Mouse (Mus musculus) right cerebral cortex, postnatal 14 days (tissue): ENCODE data around the gene Acvr1.
A peak's percentile ranks its signal among the peaks of the same experiment; 100 is the strongest.

Experiments used
- DNase-seq: peaks from one replicate; pipeline ENCODE4 v3.0.0; 2022

The Acvr1 gene

GRCm38 (mm10) chr2:58476956-58477715 lies 89.8 kb downstream of the Acvr1 start:
- DNase-seq: peak; percentile 84

- DNase-seq: no peak
Observed at GRCm38 (mm10) chr2:58475578-58475977, 91.4 kb downstream of the Acvr1 start.

GRCm38 (mm10) chr2:58470290-58470689 lies 96.7 kb downstream of the Acvr1 start:
- no peak for DNase-seq

- DNase-seq: no peak
Observed at GRCm38 (mm10) chr2:58469816-58470215, 97.1 kb downstream of the Acvr1 start, which contains the start of gene Gm17409. TSS of gene Gm17409 (plus strand) at chr2:58470116.

GRCm38 (mm10) chr2:58458820-58459371 lies 108.1 kb downstream of the Acvr1 start:
- DNase-seq: peak; percentile 68

- no peak for DNase-seq
Observed at GRCm38 (mm10) chr2:58457488-58457865, 109.5 kb downstream of the Acvr1 start.

GRCm38 (mm10) chr2:58456843-58457487 lies 110.0 kb downstream of the Acvr1 start:
- DNase-seq: no peak

- no peak for DNase-seq
Observed at GRCm38 (mm10) chr2:58454095-58454865, 112.7 kb downstream of the Acvr1 start.

GRCm38 (mm10) chr2:58447001-58447400 lies 120.0 kb downstream of the Acvr1 start:
- no peak for DNase-seq

- no peak for DNase-seq
Observed at GRCm38 (mm10) chr2:58443163-58443562, 123.8 kb downstream of the Acvr1 start.

GRCm38 (mm10) chr2:58436911-58437310 lies 130.0 kb downstream of the Acvr1 start:
- no peak for DNase-seq

- no peak for DNase-seq
Observed at GRCm38 (mm10) chr2:58435507-58435906, 131.4 kb downstream of the Acvr1 start.

GRCm38 (mm10) chr2:58434438-58434837 lies 132.5 kb downstream of the Acvr1 start:
- DNase-seq: no peak

- no peak for DNase-seq
Observed at GRCm38 (mm10) chr2:58433317-58433716, 133.6 kb downstream of the Acvr1 start.

- DNase-seq: peak; percentile 43
Observed at GRCm38 (mm10) chr2:58432211-58432610, 134.7 kb downstream of the Acvr1 start.

- DNase-seq: no peak
Observed at GRCm38 (mm10) chr2:58425436-58426004, 141.4 kb downstream of the Acvr1 start.

- no peak for DNase-seq
Observed at GRCm38 (mm10) chr2:58423319-58423718, 143.6 kb downstream of the Acvr1 start.

- DNase-seq: no peak
Observed at GRCm38 (mm10) chr2:58419571-58419970, 147.4 kb downstream of the Acvr1 start.

- no peak for DNase-seq
Observed at GRCm38 (mm10) chr2:58418109-58418508, 148.8 kb downstream of the Acvr1 start.

GRCm38 (mm10) chr2:58417684-58418083 lies 149.3 kb downstream of the Acvr1 start:
- DNase-seq: no peak

GRCm38 (mm10) chr2:58415037-58415436 lies 151.9 kb downstream of the Acvr1 start:
- no peak for DNase-seq

- DNase-seq: no peak
Observed at GRCm38 (mm10) chr2:58408926-58409634, 157.9 kb downstream of the Acvr1 start.
